Comparison of ENCODE assay signal across 14 mouse cellular contexts in the genomic region with DNA sequence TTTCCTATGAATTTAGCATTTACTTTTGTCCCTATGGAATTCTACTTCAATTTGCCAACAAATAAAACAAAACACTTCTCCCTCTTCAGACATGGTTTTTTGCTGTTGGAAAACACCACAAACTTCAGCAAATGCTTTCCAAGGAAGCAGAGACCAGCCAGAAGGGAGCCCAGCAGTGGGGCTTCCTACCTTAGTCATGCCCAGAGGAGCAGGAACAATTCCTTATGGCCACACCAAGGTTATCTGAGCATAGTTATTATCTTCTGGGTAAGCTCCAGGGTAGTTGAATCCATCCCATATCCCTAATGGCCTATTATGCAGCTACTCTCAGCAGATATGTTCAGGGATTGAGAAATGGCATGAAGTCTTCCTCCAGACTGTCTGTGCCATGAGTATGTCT.
"Had no signal": no experiment of that assay in that cellular context is flagged by ENCODE, and none has a peak within 500 bp of the region (broad histone marks: within the 10 kb centered on the region; RNA-seq: fewer than 3 reads in every experiment).

No protein-coding gene starts in this region.

- ATAC-seq: midbrain, embryonic 16.5 days had no signal

- DNase-seq: lung, adult 18-20 months; lung, embryonic 14.5 days; lung, postnatal 10 days; lung, postnatal 4 days; midbrain, embryonic 14.5 days; retina, postnatal 1 day; right cerebral cortex, adult 18-20 months; right cerebral cortex, postnatal 25 days; right cerebral cortex, postnatal 4 days; spleen, adult 18-20 months; thymus, adult 18-20 months; thymus, postnatal 14 days; thymus, postnatal 36 days had no signal
